Mouse (Mus musculus) lung, embryonic 16.5 days (tissue): ENCODE results near the gene Rnf213. TPM values are rescaled to one million over a fixed set of nuclear protein-coding genes. Genes with fewer than 3 reads are reported as not detected.

Experiments
- ATAC-seq: fragments of 200-750 bp; cut with Nextera tagmentation; 2 replicates; pipeline ENCODE4 v1.8.0; 2017; ENCODE audit warnings: low read depth, mild to moderate bottlenecking, moderate library complexity
- H3K27ac ChIP-seq: fragments of 300-500 bp; sonication (generic); 2 replicates; pipeline ENCODE4 v1.5.1; 2014; ENCODE audit warnings: mild to moderate bottlenecking, control low read depth, low read length
- H3K27me3 ChIP-seq: fragments of 300-500 bp; sonication (generic); 2 replicates; pipeline ENCODE4 v1.6.1; 2014; ENCODE audit warnings: low read depth, low read length, mixed read lengths; ENCODE audit not compliant: control insufficient read depth, insufficient read depth
- H3K36me3 ChIP-seq: fragments of 300-500 bp; sonication (generic); 2 replicates; pipeline ENCODE4 v1.6.1; 2014; ENCODE audit warnings: low read length; ENCODE audit not compliant: control insufficient read depth, insufficient read depth
- H3K4me1 ChIP-seq: fragments of 300-500 bp; sonication (generic); replicated peaks from 2 replicates; pipeline ENCODE4 v1.6.1; 2014; ENCODE audit warnings: low read length, mixed read lengths; ENCODE audit not compliant: control insufficient read depth, insufficient read depth
- H3K4me2 ChIP-seq: fragments of 300-500 bp; sonication (generic); 2 replicates; pipeline ENCODE4 v1.6.1; 2014; ENCODE audit warnings: low read depth, low read length, control low read depth
- H3K4me3 ChIP-seq: fragments of 300-500 bp; sonication (generic); 2 replicates; pipeline ENCODE4 v1.5.1; 2014; ENCODE audit warnings: mild to moderate bottlenecking, low read length, control low read depth
- H3K9ac ChIP-seq: fragments of 300-500 bp; sonication (generic); 2 replicates; pipeline ENCODE4 v1.6.1; 2014; ENCODE audit warnings: low read length, control low read depth
- H3K9me3 ChIP-seq: fragments of 300-500 bp; sonication (generic); 2 replicates; pipeline ENCODE4 v1.6.1; 2016; ENCODE audit warnings: low read length; ENCODE audit not compliant: control insufficient read depth
- WGBS: fragments of 180-500 bp; shearing (Covaris S2); extraction: QIAGEN DNeasy Blood & Tissue Kit; methylation state at CpG from one replicate; pipeline ENCODE4 v1.1.7; 2014; 5-methylcytosine and 5-hydroxymethylcytosine counted together
- polyA plus RNA-seq: library from polyadenylated mRNA; unstranded; fragments of >200 nt; fragmentation: Nextera tagmentation; extraction: Ambion mirVana; gene quantifications from 2 replicates; pipeline ENCODE4 v1.2.1, GENCODE M21; 2015

The Rnf213 gene
- polyA plus RNA-seq, 1 experiment from 2014 or later: 6.8 TPM

DNA sequence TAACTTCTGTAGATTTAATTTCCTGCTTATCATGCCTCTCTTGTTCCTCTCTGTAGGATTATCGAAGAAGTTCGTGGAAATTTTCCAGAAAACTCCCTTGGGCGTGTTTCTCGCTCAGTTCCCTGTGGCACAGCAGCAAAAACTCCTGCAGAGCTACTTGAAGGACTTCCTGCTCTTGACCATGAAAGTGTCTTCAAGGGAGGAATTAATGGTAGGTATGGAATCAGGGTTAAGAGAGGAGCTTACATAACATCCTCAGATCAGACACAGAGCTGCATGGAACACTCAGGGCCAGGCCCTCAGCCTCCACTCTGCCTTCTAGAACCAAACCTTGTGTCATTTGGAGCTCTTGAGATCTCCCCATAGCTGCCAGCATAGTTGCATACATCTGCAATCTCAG, 63.2 kb downstream of the Rnf213 start:
- Histone ChIP-seq H3K36me3 (peaks cover 5% of the 10 kb centered on the region; the same call in 1 of the 2 replicates), H3K4me2 (no peak overlapping the region), H3K9me3 (no peaks in the 10 kb centered on the region), H3K4me1 (no peaks in the 10 kb centered on the region), H3K27ac (no peak overlapping the region), H3K9ac (no peak overlapping the region), H3K27me3 (no peaks in the 10 kb centered on the region), H3K4me3 (no peak overlapping the region)
- no peak for ATAC-seq
- WGBS: 75% methylated on average over 4 of the region's 4 CpGs

DNA sequence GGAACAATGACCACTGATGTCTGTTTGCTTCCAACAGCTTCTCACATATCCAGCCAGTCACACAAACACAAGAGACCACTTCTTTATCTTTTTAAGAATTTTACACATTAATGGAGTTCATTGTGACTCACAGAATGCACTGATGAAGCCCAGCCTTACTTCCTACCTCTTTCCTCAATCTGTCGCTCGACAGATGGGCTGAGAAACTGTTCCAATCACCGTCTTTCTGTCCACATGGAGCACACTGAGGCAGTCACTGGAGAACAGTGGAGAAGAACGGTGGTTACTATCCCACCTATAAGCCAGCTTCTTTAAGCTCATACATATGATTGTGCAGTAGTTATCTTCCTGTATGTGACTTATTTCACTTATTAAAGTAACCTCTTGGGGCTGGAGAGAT, 85.0 kb downstream of the Rnf213 start:
- Histone ChIP-seq H3K4me3 (no peak overlapping the region), H3K4me2 (no peak overlapping the region), H3K27me3 (no peaks in the 10 kb centered on the region), H3K4me1 (no peaks in the 10 kb centered on the region), H3K27ac (no peak overlapping the region), H3K36me3 (peaks cover 22% of the 10 kb centered on the region), H3K9ac (no peak overlapping the region), H3K9me3 (no peaks in the 10 kb centered on the region)
- 89% methylated on average over 4 of the region's 4 CpGs for WGBS
- no peak for ATAC-seq

GRCm38 (mm10) chr11:119490861-119491689, 98.2 kb downstream of the Rnf213 start, which contains the start of gene Endov:
Gene Endov (plus strand): TSS chr11:119491347.
- Histone ChIP-seq H3K36me3 (peaks cover 5% of the 10 kb centered on the region; the same call in 1 of the 2 replicates), H3K4me3 (peak within 1 kb of the TSS; percentile 80), H3K4me2 (peak within 1 kb of the TSS; percentile 80), H3K4me1 (peaks cover 6% of the 10 kb centered on the region), H3K27ac (peak within 1 kb of the TSS; percentile 88), H3K27me3 (no peaks in the 10 kb centered on the region), H3K9me3 (no peaks in the 10 kb centered on the region), H3K9ac (peak within 1 kb of the TSS; percentile 91)
- ATAC-seq: peak; percentile 98
- WGBS: under 1% methylated on average over 62 of the region's 66 CpGs

GRCm38 (mm10) chr11:119491690-119492087, 98.8 kb downstream of the Rnf213 start:
- ATAC-seq: peak; percentile 19; the same call in 1 of the 2 replicates
- WGBS: 4% methylated on average over 27 of the region's 27 CpGs
- Histone ChIP-seq H3K4me1 (peaks cover 6% of the 10 kb centered on the region), H3K27ac (peak overlapping the region; percentile 88), H3K36me3 (peaks cover 4% of the 10 kb centered on the region; the same call in 1 of the 2 replicates), H3K9ac (peak overlapping the region; percentile 91), H3K4me3 (peak overlapping the region; percentile 80), H3K9me3 (no peaks in the 10 kb centered on the region), H3K27me3 (no peaks in the 10 kb centered on the region), H3K4me2 (peak overlapping the region; percentile 80)

GRCm38 (mm10) chr11:119492830-119493229, 99.9 kb downstream of the Rnf213 start:
- peak overlapping the region; percentile 80; the same call in 1 of the 2 replicates for H3K4me2 ChIP-seq
- no peak overlapping the region for H3K4me3 ChIP-seq
- ATAC-seq: no peak
- no peaks in the 10 kb centered on the region for H3K27me3 ChIP-seq
- H3K4me1 ChIP-seq: peaks cover 6% of the 10 kb centered on the region
- no peaks in the 10 kb centered on the region; the same call in 1 of the 2 replicates for H3K36me3 ChIP-seq
- H3K9me3 ChIP-seq: no peaks in the 10 kb centered on the region
- WGBS: 94% methylated on average over 6 of the region's 6 CpGs
- no peak overlapping the region for H3K9ac ChIP-seq
- no peak overlapping the region for H3K27ac ChIP-seq

GRCm38 (mm10) chr11:119493516-119493915, 100.6 kb downstream of the Rnf213 start:
- Histone ChIP-seq H3K36me3 (no peaks in the 10 kb centered on the region), H3K9me3 (no peaks in the 10 kb centered on the region), H3K9ac (no peak overlapping the region), H3K4me1 (peaks cover 6% of the 10 kb centered on the region), H3K4me2 (no peak overlapping the region), H3K27ac (no peak overlapping the region), H3K27me3 (no peaks in the 10 kb centered on the region), H3K4me3 (no peak overlapping the region)
- no peak for ATAC-seq
- WGBS: 54% methylated on average over 4 of the region's 4 CpGs

- no peak for ATAC-seq
- no peak overlapping the region for H3K4me2 ChIP-seq
- no peak overlapping the region for H3K27ac ChIP-seq
- no peak overlapping the region for H3K4me3 ChIP-seq
- H3K27me3 ChIP-seq: no peaks in the 10 kb centered on the region
- no peak overlapping the region for H3K9ac ChIP-seq
- no peaks in the 10 kb centered on the region for H3K9me3 ChIP-seq
- H3K4me1 ChIP-seq: peaks cover 6% of the 10 kb centered on the region
- 92% methylated on average over 5 of the region's 5 CpGs for WGBS
- peaks cover 6% of the 10 kb centered on the region for H3K36me3 ChIP-seq
These were observed 103.2 kb downstream of the Rnf213 start for GRCm38 (mm10) chr11:119496147-119496546.

DNA sequence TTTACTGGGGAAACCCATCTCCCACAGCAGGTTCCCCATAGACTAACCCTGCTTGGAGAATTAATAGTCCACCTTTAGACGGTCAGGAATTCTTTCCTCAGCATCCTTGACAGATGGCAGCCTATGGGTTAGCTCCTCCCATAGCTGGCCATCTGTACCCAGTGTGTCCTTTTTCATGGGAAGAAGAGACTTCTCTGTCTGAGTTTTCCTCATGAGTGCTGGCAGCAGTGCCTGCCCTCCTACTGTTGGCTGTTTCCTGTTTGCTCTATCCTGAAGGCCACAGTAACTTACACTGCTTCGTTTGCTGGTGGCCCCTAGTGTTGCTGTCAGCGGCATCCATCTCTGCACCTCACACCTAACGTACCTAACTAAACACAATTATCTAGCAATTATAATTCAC, 104.6 kb downstream of the Rnf213 start:
- WGBS: 73% methylated on average over 4 of the region's 4 CpGs
- H3K27ac ChIP-seq: no peak overlapping the region
- peaks cover 14% of the 10 kb centered on the region for H3K36me3 ChIP-seq
- H3K27me3 ChIP-seq: no peaks in the 10 kb centered on the region
- H3K4me1 ChIP-seq: peaks cover under 1% of the 10 kb centered on the region
- no peak overlapping the region for H3K4me3 ChIP-seq
- H3K4me2 ChIP-seq: no peak overlapping the region
- no peaks in the 10 kb centered on the region for H3K9me3 ChIP-seq
- no peak overlapping the region for H3K9ac ChIP-seq
- ATAC-seq: no peak

GRCm38 (mm10) chr11:119499297-119499696, 106.4 kb downstream of the Rnf213 start:
- no peak for ATAC-seq
- H3K27ac ChIP-seq: no peak overlapping the region
- no peaks in the 10 kb centered on the region for H3K27me3 ChIP-seq
- H3K4me2 ChIP-seq: no peak overlapping the region
- peaks cover 16% of the 10 kb centered on the region for H3K36me3 ChIP-seq
- no peaks in the 10 kb centered on the region for H3K9me3 ChIP-seq
- 86% methylated on average over 4 of the region's 4 CpGs for WGBS
- no peak overlapping the region for H3K4me3 ChIP-seq
- H3K4me1 ChIP-seq: no peaks in the 10 kb centered on the region
- no peak overlapping the region for H3K9ac ChIP-seq
